Mouse (Mus musculus): ENCODE measurements around the gene Kif2c. TPM values are rescaled to one million over a fixed set of nuclear protein-coding genes. Genes with fewer than 3 reads are reported as not detected.

Gene Kif2c
- polyA plus RNA-seq, 1 experiment from 2014 or later, result 45.5 TPM

DNA sequence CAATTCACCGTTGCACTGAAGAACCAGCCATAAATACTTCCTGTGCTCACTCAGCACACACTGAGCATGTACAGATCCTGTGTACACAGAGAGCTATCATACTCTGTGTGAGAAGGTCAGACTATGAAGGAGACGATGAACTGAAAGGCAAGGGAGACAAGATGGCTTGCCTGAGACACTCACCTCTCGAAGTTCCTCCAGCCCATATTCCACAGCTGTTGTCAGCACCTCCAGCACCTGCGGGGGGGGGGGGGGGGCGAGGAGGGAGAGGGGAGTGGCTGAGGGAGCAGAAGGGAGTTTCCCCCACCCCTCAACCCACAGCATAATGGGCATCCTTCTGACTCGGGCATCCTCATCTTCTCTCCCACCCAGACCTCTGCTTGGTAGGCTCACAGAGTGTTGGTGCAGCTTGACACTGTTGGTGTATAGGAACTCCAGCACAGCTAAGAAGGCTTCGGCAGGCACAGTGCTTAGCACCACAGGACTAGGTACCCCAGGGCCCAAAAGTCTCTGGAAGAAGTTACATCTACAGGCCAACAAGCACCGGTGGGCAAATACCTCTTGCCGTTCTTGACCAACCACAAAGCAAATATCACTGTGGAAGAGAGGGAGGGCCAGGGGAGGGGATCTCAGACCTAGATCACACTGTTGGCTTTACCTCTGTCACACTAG lies 58.8 kb downstream of the Kif2c start:
- no peak overlapping the region for H3K4me3 ChIP-seq (ENCODE audit: low read depth, low read length)
- no peak for ATAC-seq (replicated peaks; ENCODE audit: insufficient number of reproducible peaks, low FRiP score, low TSS enrichment)

DNA sequence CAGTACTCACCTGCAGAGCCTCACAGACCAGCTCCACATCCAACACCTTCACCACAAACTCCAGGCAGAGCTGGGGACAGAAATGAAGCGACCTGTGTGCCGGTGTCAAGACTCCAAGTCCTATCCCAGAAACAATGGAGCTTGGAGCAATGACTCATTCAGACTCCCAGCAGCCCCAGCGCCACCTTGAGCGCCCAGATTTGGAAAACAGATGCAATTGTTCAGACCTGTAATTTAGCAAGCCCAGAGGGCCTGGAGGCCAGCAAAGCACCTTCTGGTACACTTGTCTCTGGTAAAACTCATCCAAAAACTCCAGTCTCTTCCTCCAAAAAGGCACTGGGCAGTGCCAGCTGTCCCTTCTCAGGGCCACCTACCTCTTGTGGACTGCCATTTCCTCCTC lies 60.2 kb downstream of the Kif2c start:
- Histone ChIP-seq H3K4me2 (no peak overlapping the region), H3K36me3 (ENCODE audit: control insufficient read depth, insufficient read depth, low read length) (no peaks in the 10 kb centered on the region), H3K27me3 (ENCODE audit: control insufficient read depth, insufficient read depth, low read length) (no peaks in the 10 kb centered on the region), H3K9me3 (replicated peaks; ENCODE audit: control insufficient read depth, low read length) (no peaks in the 10 kb centered on the region), H3K4me3 (ENCODE audit: low read depth, low read length) (no peak overlapping the region), H3K4me1 (ENCODE audit: control insufficient read depth, insufficient read depth, low read length) (peaks cover 21% of the 10 kb centered on the region), H3K27ac (ENCODE audit: low read depth, low read length) (no peak overlapping the region), H3K9ac (ENCODE audit: low read depth, low read length) (no peak overlapping the region)
- ATAC-seq (replicated peaks; ENCODE audit: insufficient number of reproducible peaks, low FRiP score, low TSS enrichment), result no peak
- WGBS (ENCODE audit: insufficient replicate concordance), result 80% methylated on average over 4 of the region's 4 CpGs

More for the DNA sequence above, 58.8 kb downstream of the Kif2c start:
- Histone ChIP-seq H3K9me3 (replicated peaks; ENCODE audit: control insufficient read depth, low read length) (no peaks in the 10 kb centered on the region), H3K4me2 (no peak overlapping the region), H3K27ac (ENCODE audit: low read depth, low read length) (no peak overlapping the region), H3K4me1 (ENCODE audit: control insufficient read depth, insufficient read depth, low read length) (peaks cover 21% of the 10 kb centered on the region), H3K27me3 (ENCODE audit: control insufficient read depth, insufficient read depth, low read length) (no peaks in the 10 kb centered on the region), H3K36me3 (ENCODE audit: control insufficient read depth, insufficient read depth, low read length) (no peaks in the 10 kb centered on the region), H3K9ac (ENCODE audit: low read depth, low read length) (no peak overlapping the region)
- 79% methylated on average over 7 of the region's 9 CpGs for WGBS (ENCODE audit: insufficient replicate concordance)

- Histone ChIP-seq H3K27me3 (ENCODE audit: control insufficient read depth, insufficient read depth, low read length) (no peaks in the 10 kb centered on the region), H3K9ac (ENCODE audit: low read depth, low read length) (peak overlapping the region; percentile 83), H3K4me1 (ENCODE audit: control insufficient read depth, insufficient read depth, low read length) (peaks cover 17% of the 10 kb centered on the region), H3K27ac (ENCODE audit: low read depth, low read length) (peak overlapping the region; percentile 89), H3K36me3 (ENCODE audit: control insufficient read depth, insufficient read depth, low read length) (no peaks in the 10 kb centered on the region), H3K9me3 (replicated peaks; ENCODE audit: control insufficient read depth, low read length) (no peaks in the 10 kb centered on the region), H3K4me2 (peak overlapping the region; percentile 100), H3K4me3 (ENCODE audit: low read depth, low read length) (peak overlapping the region; percentile 54)
- WGBS (ENCODE audit: insufficient replicate concordance), result under 1% methylated on average over 69 of the region's 69 CpGs
- peak; percentile 89 for ATAC-seq (replicated peaks; ENCODE audit: insufficient number of reproducible peaks, low FRiP score, low TSS enrichment)
Observed at GRCm38 (mm10) chr4:117120445-117121414, 61.7 kb downstream of the Kif2c start.

DNA sequence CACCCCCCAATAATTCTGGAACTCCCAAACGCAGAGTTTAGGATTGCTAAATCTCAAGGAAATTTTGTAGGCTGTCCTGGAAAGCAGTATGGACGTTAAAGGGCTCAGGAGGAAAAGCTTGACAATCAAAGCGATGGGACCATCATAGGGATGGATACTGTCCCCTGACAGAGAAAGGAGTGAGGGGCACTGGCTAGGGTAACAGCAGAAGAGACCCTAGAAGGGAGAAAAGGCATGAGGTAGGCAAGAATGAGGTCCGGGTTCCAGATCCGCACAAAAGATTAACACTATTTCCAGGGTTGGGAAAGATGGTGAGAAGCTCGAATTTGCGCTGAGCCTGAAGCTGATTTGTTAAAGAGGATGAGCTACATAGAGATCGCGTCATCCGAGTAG lies 62.4 kb downstream of the Kif2c start:
- peak overlapping the region; percentile 54 for H3K4me3 ChIP-seq (ENCODE audit: low read depth, low read length)
- peak overlapping the region; percentile 83 for H3K9ac ChIP-seq (ENCODE audit: low read depth, low read length)
- peak overlapping the region; percentile 100 for H3K4me2 ChIP-seq
- no peaks in the 10 kb centered on the region for H3K9me3 ChIP-seq (replicated peaks; ENCODE audit: control insufficient read depth, low read length)
- H3K27ac ChIP-seq (ENCODE audit: low read depth, low read length), result peak overlapping the region; percentile 89
- no peaks in the 10 kb centered on the region for H3K36me3 ChIP-seq (ENCODE audit: control insufficient read depth, insufficient read depth, low read length)
- no peak for ATAC-seq (replicated peaks; ENCODE audit: insufficient number of reproducible peaks, low FRiP score, low TSS enrichment)
- no peaks in the 10 kb centered on the region for H3K27me3 ChIP-seq (ENCODE audit: control insufficient read depth, insufficient read depth, low read length)
- H3K4me1 ChIP-seq (ENCODE audit: control insufficient read depth, insufficient read depth, low read length), result peaks cover 11% of the 10 kb centered on the region; the same call in 1 of the 2 replicates
- 6% methylated on average over 10 of the region's 10 CpGs for WGBS (ENCODE audit: insufficient replicate concordance)

- Histone ChIP-seq H3K27me3 (ENCODE audit: control insufficient read depth, insufficient read depth, low read length) (no peaks in the 10 kb centered on the region), H3K4me2 (peak overlapping the region; percentile 100), H3K27ac (ENCODE audit: low read depth, low read length) (peak overlapping the region; percentile 89; the same call in 1 of the 2 replicates), H3K4me1 (ENCODE audit: control insufficient read depth, insufficient read depth, low read length) (peaks cover 8% of the 10 kb centered on the region; the same call in 1 of the 2 replicates), H3K36me3 (ENCODE audit: control insufficient read depth, insufficient read depth, low read length) (no peaks in the 10 kb centered on the region), H3K9me3 (replicated peaks; ENCODE audit: control insufficient read depth, low read length) (no peaks in the 10 kb centered on the region), H3K9ac (ENCODE audit: low read depth, low read length) (peak overlapping the region; percentile 83), H3K4me3 (ENCODE audit: low read depth, low read length) (peak overlapping the region; percentile 54)
- no peak for ATAC-seq (replicated peaks; ENCODE audit: insufficient number of reproducible peaks, low FRiP score, low TSS enrichment)
- WGBS (ENCODE audit: insufficient replicate concordance), result 70% methylated on average over 5 of the region's 5 CpGs
Observed at GRCm38 (mm10) chr4:117119636-117120035, 62.8 kb downstream of the Kif2c start.

DNA sequence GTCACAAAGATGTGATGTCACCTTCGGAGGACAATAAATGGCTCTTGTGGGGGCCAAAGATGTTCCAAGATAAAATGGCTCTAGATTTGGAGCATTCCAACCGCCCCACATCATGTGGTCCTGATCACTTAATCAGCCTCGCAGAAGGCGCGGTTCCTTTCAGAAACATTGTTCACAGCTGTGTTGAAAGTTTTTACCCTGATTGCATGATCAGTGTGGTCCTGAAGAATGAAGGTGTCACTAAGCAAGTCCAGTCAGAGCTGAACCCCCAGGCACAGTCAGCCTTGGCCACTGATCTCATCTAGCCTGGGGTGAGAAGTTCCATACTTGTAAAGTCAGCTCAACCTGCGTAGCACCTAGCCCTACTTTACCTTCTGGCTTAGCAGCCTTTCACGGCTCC lies 64.5 kb downstream of the Kif2c start:
- 0 out of 2 replicates have a peak, but pooled peaks cover 4% of the 10 kb centered on the region for H3K4me1 ChIP-seq (ENCODE audit: control insufficient read depth, insufficient read depth, low read length)
- no peak for ATAC-seq (replicated peaks; ENCODE audit: insufficient number of reproducible peaks, low FRiP score, low TSS enrichment)
- H3K36me3 ChIP-seq (ENCODE audit: control insufficient read depth, insufficient read depth, low read length), result no peaks in the 10 kb centered on the region
- 87% methylated on average over 7 of the region's 7 CpGs for WGBS (ENCODE audit: insufficient replicate concordance)
- H3K9ac ChIP-seq (ENCODE audit: low read depth, low read length), result no peak overlapping the region
- H3K27me3 ChIP-seq (ENCODE audit: control insufficient read depth, insufficient read depth, low read length), result no peaks in the 10 kb centered on the region
- no peak overlapping the region for H3K4me2 ChIP-seq
- no peak overlapping the region for H3K4me3 ChIP-seq (ENCODE audit: low read depth, low read length)
- H3K27ac ChIP-seq (ENCODE audit: low read depth, low read length), result no peak overlapping the region
- no peaks in the 10 kb centered on the region for H3K9me3 ChIP-seq (replicated peaks; ENCODE audit: control insufficient read depth, low read length)

DNA sequence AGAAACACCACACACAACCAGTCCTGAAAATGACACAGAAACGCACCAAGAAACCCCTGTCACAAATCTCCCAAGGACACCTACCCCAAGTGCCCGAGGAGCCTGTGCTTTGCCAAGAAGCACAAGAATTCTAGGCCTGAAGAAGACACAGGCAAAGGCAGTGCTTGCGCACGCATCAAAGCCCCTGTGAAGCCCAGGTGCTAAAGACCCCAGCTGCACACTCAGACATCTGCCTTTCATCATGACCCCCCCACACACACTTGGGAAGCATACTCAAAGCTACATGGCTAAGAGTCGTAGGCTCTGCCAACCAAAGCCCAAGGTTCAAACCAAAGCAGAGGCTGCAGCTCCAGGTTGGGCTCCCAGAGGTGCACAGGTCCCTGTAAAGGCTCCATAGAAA lies 66.8 kb downstream of the Kif2c start:
- Histone ChIP-seq H3K4me2 (no peak overlapping the region), H3K36me3 (ENCODE audit: control insufficient read depth, insufficient read depth, low read length) (no peaks in the 10 kb centered on the region), H3K4me1 (ENCODE audit: control insufficient read depth, insufficient read depth, low read length) (0 out of 2 replicates have a peak, but pooled peaks cover 4% of the 10 kb centered on the region), H3K27me3 (ENCODE audit: control insufficient read depth, insufficient read depth, low read length) (no peaks in the 10 kb centered on the region), H3K4me3 (ENCODE audit: low read depth, low read length) (no peak overlapping the region), H3K27ac (ENCODE audit: low read depth, low read length) (no peak overlapping the region), H3K9ac (ENCODE audit: low read depth, low read length) (no peak overlapping the region), H3K9me3 (replicated peaks; ENCODE audit: control insufficient read depth, low read length) (no peaks in the 10 kb centered on the region)
- WGBS (ENCODE audit: insufficient replicate concordance), result 76% methylated on average over 5 of the region's 5 CpGs
- no peak for ATAC-seq (replicated peaks; ENCODE audit: insufficient number of reproducible peaks, low FRiP score, low TSS enrichment)

DNA sequence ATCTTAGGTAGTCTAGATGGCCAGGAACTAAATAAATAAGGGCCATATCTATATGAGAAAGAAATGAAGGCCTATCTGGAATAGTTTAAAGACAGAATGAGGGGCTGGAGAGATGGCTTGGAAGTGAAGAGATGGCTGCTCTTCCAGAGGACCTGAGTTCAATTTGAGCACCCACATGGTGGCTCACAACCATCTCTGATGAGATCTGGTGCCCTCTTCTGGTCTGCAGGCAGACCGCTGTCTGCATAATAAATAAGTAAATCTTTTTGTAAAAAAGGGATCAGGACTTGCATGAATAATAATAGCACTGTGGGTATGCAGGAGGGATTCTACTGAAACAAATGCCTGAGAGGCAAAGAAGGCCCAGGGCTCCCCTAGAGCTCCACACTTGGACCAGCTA lies 69.2 kb downstream of the Kif2c start:
- WGBS (ENCODE audit: insufficient replicate concordance), result 89% methylated on average over 1 of the region's 1 CpGs
- Histone ChIP-seq H3K4me3 (ENCODE audit: low read depth, low read length) (no peak overlapping the region), H3K27me3 (ENCODE audit: control insufficient read depth, insufficient read depth, low read length) (no peaks in the 10 kb centered on the region), H3K4me1 (ENCODE audit: control insufficient read depth, insufficient read depth, low read length) (no peaks in the 10 kb centered on the region), H3K9ac (ENCODE audit: low read depth, low read length) (no peak overlapping the region), H3K4me2 (no peak overlapping the region), H3K27ac (ENCODE audit: low read depth, low read length) (no peak overlapping the region), H3K9me3 (replicated peaks; ENCODE audit: control insufficient read depth, low read length) (no peaks in the 10 kb centered on the region), H3K36me3 (ENCODE audit: control insufficient read depth, insufficient read depth, low read length) (no peaks in the 10 kb centered on the region)
- no peak for ATAC-seq (replicated peaks; ENCODE audit: insufficient number of reproducible peaks, low FRiP score, low TSS enrichment)
